Mouse (Mus musculus): ENCODE results near the gene Gm12800.
"Not testable (repeated sequence)": the region's sequence is repeated elsewhere in the genome, so short reads cannot be mapped to it uniquely, and the experiment has no call there.

The Gm12800 gene

DNA sequence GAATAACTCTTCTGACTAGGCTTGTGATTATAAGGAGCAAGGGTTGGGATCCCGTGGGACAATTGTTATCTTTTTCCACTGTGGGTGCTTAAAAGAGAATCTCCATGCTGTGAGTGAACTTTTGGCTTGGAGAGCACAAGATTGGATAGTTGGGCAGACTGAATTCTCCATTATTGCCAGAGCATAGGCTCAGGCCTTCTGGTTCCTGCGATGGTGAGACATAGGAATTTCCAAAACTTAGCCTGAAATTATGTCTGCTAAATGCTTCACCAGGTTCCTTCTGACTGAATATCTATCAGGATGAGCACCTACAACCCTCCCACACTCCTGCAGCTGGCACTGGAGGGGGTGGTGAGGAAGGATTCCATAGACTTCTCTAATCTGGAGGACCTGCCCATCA lies at the start of gene Gm12800:
Gene Gm12800, plus strand, starts transcription at position 301 of the 400 bp plus-strand sequence.
- not testable (repeated sequence) for DNase-seq (ENCODE audit: low read depth, low spot score)

DNA sequence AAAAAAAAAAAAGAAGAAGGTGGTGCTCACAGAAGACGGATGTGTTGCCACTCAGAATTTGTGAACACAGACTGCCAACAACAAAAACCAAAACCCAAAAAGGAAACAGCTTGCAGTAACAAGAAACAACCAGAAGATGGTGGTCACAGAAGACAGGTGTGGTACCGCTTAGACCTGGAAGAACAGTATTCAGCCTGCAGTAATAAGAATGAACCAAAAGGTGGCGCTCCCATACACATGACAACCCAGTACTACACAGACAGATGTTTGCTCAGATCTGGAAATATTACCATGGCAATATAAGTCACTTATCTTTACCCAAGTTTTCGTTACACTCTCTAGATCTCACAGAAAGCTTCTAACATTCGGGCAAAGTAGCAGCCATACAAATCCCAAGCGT lies 48.0 kb upstream of the Gm12800 start:
- DNase-seq (ENCODE audit: low read depth, low spot score), result no peak

DNA sequence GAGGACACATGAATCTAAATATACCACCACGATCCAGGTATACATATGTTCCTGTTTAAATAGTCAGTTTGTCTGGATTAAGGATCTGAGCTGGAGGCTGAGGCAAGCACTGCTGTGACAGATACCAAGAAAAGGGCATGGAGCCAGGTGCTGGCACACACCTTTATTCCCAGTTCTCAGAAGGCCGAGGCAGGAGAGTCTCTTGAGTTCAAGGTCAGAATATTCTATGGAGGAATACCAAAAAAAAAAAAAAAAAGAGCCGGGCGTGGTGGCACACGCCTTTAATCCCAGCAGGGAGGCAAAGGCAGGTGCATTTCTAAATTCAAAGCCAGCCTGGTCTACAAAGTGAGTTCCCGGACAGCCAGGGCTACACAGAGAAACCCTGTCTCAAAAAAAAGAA lies 46.6 kb upstream of the Gm12800 start:
- DNase-seq (ENCODE audit: low read depth, low spot score), result no peak

DNA sequence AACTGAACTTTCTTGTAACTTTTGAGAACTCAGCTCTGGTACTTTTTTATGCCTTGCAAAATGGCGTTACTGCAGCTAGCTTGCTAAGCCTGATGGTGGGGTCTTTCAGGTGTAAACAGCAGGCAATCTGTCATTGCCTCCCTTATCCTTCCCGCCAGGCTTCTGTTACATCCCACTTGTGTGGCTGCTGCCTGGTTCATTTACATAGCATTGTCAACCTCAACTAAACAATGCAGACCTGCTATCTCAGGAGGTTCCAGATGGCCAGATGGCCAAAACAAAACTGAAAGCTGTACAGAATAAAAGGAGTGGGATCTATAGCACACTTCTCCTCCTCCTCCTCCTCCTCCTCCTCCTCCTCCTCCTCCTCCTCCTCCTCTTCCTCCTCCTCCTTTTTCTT lies 36.9 kb upstream of the Gm12800 start:
- not testable (repeated sequence) for DNase-seq (ENCODE audit: low read depth, low spot score)

DNA sequence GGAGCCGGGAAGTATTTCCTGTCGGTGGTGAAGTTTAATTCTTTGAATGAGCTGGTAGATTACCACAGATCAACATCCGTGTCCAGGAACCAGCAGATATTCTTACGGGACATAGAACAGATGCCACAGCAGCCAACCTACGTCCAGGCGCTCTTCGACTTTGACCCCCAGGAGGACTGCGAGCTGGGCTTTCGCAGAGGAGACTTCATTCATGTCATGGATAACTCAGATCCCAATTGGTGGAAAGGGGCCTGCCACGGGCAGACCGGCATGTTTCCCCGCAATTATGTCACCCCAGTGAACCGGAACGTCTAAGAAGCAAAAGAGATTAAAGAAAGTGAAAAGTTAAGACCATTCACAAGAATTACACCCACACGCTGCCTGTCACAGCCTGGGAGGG lies 33.2 kb upstream of the Gm12800 start:
- not testable (repeated sequence) for DNase-seq (ENCODE audit: low read depth, low spot score)

DNA sequence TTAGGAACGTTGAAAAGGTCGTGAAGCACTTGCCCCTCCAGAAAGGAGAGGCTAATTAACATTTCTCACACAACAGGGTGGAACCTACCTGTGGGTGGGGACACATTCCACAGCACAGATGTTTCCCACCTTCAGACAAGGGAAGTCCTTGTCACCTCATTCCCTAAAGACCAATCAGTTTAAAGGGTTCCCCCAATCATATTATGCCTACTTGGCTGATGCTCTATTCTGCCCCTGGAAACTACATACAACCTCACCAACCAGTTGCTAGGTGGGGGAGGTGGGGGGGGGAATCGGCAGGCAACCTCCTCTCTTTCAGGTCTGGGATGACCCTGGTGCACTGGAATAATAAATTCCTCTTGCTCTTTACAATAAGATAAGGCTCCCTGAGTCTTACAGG lies 25.3 kb upstream of the Gm12800 start:
- no peak for DNase-seq (ENCODE audit: low read depth, low spot score)

DNA sequence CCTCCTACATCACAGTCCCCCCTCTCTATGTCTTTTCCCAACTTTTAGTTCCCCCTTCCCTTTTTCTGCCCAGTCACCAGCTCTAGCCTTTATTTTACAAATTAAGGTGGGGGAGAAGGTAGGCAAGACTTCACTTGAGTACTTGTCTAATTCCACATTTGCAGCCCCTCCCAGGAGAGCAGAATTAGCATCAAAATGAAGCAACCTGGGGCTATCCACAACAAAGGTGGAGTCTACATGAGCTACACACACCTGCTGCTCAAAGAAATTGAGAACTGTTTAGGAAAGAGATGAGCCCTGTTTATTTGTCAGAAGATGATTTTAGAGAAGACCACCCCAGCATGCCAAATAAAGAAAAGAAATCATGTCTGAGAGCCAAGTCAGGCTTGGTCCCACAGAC lies 19.5 kb upstream of the Gm12800 start:
- no peak for DNase-seq (ENCODE audit: low read depth, low spot score)

DNA sequence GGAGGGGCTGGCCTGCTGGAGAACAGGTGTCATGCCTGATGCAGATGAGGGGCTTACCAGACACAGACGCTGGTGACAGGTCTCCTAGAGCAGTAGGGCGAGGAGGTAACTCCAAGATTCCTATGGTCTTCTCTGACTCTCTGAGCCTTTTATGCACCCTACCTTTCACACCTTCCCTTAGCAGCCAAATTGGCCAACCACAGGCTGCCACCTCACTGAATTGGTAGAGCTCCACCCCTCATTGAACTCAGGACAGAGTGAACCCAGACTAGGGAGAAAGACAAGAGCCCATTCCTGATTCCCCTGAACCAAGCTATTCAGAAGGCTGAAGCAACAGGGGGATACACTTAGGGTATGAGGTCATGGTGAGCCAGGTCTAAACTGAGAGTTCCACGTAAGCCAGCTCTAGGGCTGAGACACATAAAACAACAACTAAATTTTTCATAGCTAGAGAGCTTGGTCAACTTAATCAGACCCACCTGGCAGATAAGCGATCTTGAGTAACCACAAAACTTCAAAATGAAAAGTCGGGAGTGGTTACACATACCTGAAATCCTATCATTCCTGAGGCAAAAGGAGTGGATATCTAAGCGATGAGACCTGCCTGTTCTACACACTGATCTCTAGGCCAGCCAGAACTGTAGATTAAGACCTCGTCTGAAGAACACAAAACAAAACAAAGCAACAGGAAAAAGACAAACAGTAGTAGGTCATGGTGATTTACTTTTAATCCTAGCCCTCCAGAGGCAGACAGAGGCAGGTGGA lies 15.1 kb upstream of the Gm12800 start, which contains the start of gene C130073F10Rik:
Gene C130073F10Rik, minus strand, starts transcription at position 134 of the 765 bp plus-strand sequence.
- DNase-seq (ENCODE audit: low read depth, low spot score), result no peak

DNA sequence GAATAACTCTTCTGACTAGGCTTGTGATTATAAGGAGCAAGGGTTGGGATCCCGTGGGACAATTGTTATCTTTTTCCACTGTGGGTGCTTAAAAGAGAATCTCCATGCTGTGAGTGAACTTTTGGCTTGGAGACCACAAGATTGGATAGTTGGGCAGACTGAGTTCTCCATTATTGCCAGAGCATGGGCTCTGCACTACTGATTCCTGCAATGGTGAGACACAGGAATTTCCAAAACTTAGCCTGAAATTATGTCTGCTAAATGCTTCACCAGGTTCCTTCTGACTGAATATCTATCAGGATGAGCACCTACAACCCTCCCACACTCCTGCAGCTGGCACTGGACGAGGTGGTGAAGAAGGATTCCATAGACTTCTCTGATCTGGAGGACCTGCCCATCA lies 31.2 kb downstream of the Gm12800 start, which contains the start of gene Gm12794:
Gene Gm12794, plus strand, starts transcription at position 301 of the 400 bp plus-strand sequence.
- DNase-seq (ENCODE audit: low read depth, low spot score), result not testable (repeated sequence)
